Mouse (Mus musculus) liver, embryonic 16.5 days (tissue): Measurements from ENCODE around the gene Timd4. TPM values are rescaled to one million over a fixed set of nuclear protein-coding genes. Genes with fewer than 3 reads are reported as not detected.

Experiments used
- ATAC-seq: fragments of 200-750 bp; cut with Nextera tagmentation; 2 replicates; pipeline ENCODE4 v1.8.0; 2017; ENCODE audit warnings: low read depth, mild to moderate bottlenecking, moderate number of reproducible peaks, moderate library complexity
- H3K27ac ChIP-seq: fragments of 300-500 bp; sonication (generic); 2 replicates; pipeline ENCODE4 v1.5.1; 2014; ENCODE audit warnings: mild to moderate bottlenecking, low read length
- H3K27me3 ChIP-seq: fragments of 300-500 bp; sonication (generic); 2 replicates; pipeline ENCODE4 v1.6.1; 2014; ENCODE audit warnings: low read depth, low read length, mixed read lengths; ENCODE audit not compliant: control insufficient read depth, insufficient read depth
- H3K36me3 ChIP-seq: fragments of 300-500 bp; sonication (generic); 2 replicates; pipeline ENCODE4 v1.6.1; 2014; ENCODE audit warnings: mild to moderate bottlenecking; ENCODE audit not compliant: control insufficient read depth, insufficient read depth
- H3K4me1 ChIP-seq: fragments of 300-500 bp; sonication (generic); 2 replicates; pipeline ENCODE4 v1.6.1; 2014; ENCODE audit warnings: low read depth, low read length, mixed read lengths; ENCODE audit not compliant: control insufficient read depth
- H3K4me2 ChIP-seq: fragments of 300-500 bp; sonication (generic); 2 replicates; pipeline ENCODE4 v1.6.1; 2014; ENCODE audit warnings: low read depth, low read length, mixed read lengths
- H3K4me3 ChIP-seq: fragments of 300-500 bp; sonication (generic); 2 replicates; pipeline ENCODE4 v1.5.1; 2014; ENCODE audit warnings: low read depth, mild to moderate bottlenecking, low read length
- H3K9ac ChIP-seq: fragments of 300-500 bp; sonication (generic); 2 replicates; pipeline ENCODE4 v1.6.1; 2014; ENCODE audit warnings: low read depth, low read length
- H3K9me3 ChIP-seq: fragments of 300-500 bp; sonication (generic); replicated peaks from 2 replicates; pipeline ENCODE4 v1.6.1; 2016; ENCODE audit warnings: low read length; ENCODE audit not compliant: control insufficient read depth
- WGBS: fragments of 180-500 bp; shearing (Covaris S2); extraction: QIAGEN DNeasy Blood & Tissue Kit; methylation state at CpG from one replicate; pipeline ENCODE4 v1.1.7; 2014; ENCODE audit not compliant: insufficient replicate concordance; 5-methylcytosine and 5-hydroxymethylcytosine counted together
- polyA plus RNA-seq: library from polyadenylated mRNA; unstranded; fragments of >200 nt; fragmentation: Nextera tagmentation; extraction: Ambion mirVana; gene quantifications from 2 replicates; pipeline ENCODE4 v1.2.1, GENCODE M21; 2015

Timd4 gene
- polyA plus RNA-seq, 1 experiment from 2014 or later = 9.6 TPM

- H3K4me1 ChIP-seq = peaks cover 2% of the 10 kb centered on the region; the same call in 1 of the 2 replicates
- no peak overlapping the region for H3K4me2 ChIP-seq
- ATAC-seq = no peak
- H3K4me3 ChIP-seq = no peak overlapping the region
- H3K27me3 ChIP-seq = no peaks in the 10 kb centered on the region
- 43% methylated on average over 1 of the region's 1 CpGs for whole genome bisulfite sequencing
- H3K9ac ChIP-seq = no peak overlapping the region
- H3K27ac ChIP-seq = no peak overlapping the region
- no peaks in the 10 kb centered on the region for H3K9me3 ChIP-seq
- no peaks in the 10 kb centered on the region for H3K36me3 ChIP-seq
These were observed 36.1 kb downstream of the Timd4 start for GRCm38 (mm10) chr11:46846661-46847060.

GRCm38 (mm10) chr11:46847827-46848220 lies 37.2 kb downstream of the Timd4 start:
- WGBS = 36% methylated on average over 3 of the region's 3 CpGs
- H3K4me2 ChIP-seq = no peak overlapping the region
- no peak for ATAC-seq
- H3K27ac ChIP-seq = no peak overlapping the region
- H3K9me3 ChIP-seq = no peaks in the 10 kb centered on the region
- H3K4me1 ChIP-seq = peaks cover 2% of the 10 kb centered on the region; the same call in 1 of the 2 replicates
- H3K36me3 ChIP-seq = no peaks in the 10 kb centered on the region
- H3K27me3 ChIP-seq = no peaks in the 10 kb centered on the region
- H3K9ac ChIP-seq = no peak overlapping the region
- no peak overlapping the region for H3K4me3 ChIP-seq

- no peak for ATAC-seq
- no peaks in the 10 kb centered on the region for H3K9me3 ChIP-seq
- WGBS = 37% methylated on average over 8 of the region's 8 CpGs
- peaks cover 2% of the 10 kb centered on the region; the same call in 1 of the 2 replicates for H3K4me1 ChIP-seq
- no peak overlapping the region for H3K27ac ChIP-seq
- H3K27me3 ChIP-seq = no peaks in the 10 kb centered on the region
- no peak overlapping the region for H3K4me3 ChIP-seq
- H3K4me2 ChIP-seq = no peak overlapping the region
- H3K36me3 ChIP-seq = no peaks in the 10 kb centered on the region
- H3K9ac ChIP-seq = no peak overlapping the region
These were observed 37.8 kb downstream of the Timd4 start for GRCm38 (mm10) chr11:46848221-46848971.

- 60% methylated on average over 1 of the region's 1 CpGs for WGBS
- H3K27ac ChIP-seq = no peak overlapping the region
- H3K27me3 ChIP-seq = no peaks in the 10 kb centered on the region
- H3K36me3 ChIP-seq = no peaks in the 10 kb centered on the region
- H3K9ac ChIP-seq = no peak overlapping the region
- no peak for ATAC-seq
- no peak overlapping the region for H3K4me3 ChIP-seq
- H3K9me3 ChIP-seq = no peaks in the 10 kb centered on the region
- no peaks in the 10 kb centered on the region for H3K4me1 ChIP-seq
- H3K4me2 ChIP-seq = no peak overlapping the region
These were observed 54.2 kb downstream of the Timd4 start for GRCm38 (mm10) chr11:46864809-46865208.

- no peaks in the 10 kb centered on the region for H3K27me3 ChIP-seq
- H3K27ac ChIP-seq = no peak overlapping the region
- no peak overlapping the region for H3K9ac ChIP-seq
- no peaks in the 10 kb centered on the region for H3K4me1 ChIP-seq
- 59% methylated on average over 7 of the region's 7 CpGs for WGBS
- ATAC-seq = no peak
- no peaks in the 10 kb centered on the region for H3K9me3 ChIP-seq
- no peak overlapping the region for H3K4me3 ChIP-seq
- no peaks in the 10 kb centered on the region for H3K36me3 ChIP-seq
- H3K4me2 ChIP-seq = no peak overlapping the region
These were observed 58.0 kb downstream of the Timd4 start for GRCm38 (mm10) chr11:46868594-46868993.

GRCm38 (mm10) chr11:46875774-46876173 lies 65.2 kb downstream of the Timd4 start:
- WGBS = 41% methylated on average over 1 of the region's 1 CpGs
- H3K4me1 ChIP-seq = no peaks in the 10 kb centered on the region

GRCm38 (mm10) chr11:46882456-46882855 lies 71.9 kb downstream of the Timd4 start:
- H3K4me2 ChIP-seq = no peak overlapping the region
- H3K9ac ChIP-seq = no peak overlapping the region
- H3K27ac ChIP-seq = no peak overlapping the region
- no peak overlapping the region for H3K4me3 ChIP-seq
- no peaks in the 10 kb centered on the region for H3K36me3 ChIP-seq
- H3K4me1 ChIP-seq = no peaks in the 10 kb centered on the region
- no peaks in the 10 kb centered on the region for H3K9me3 ChIP-seq
- 51% methylated on average over 2 of the region's 2 CpGs for WGBS
- H3K27me3 ChIP-seq = no peaks in the 10 kb centered on the region
- no peak for ATAC-seq

More at GRCm38 (mm10) chr11:46875774-46876173, 65.2 kb downstream of the Timd4 start:
- Histone ChIP-seq H3K9me3 (no peaks in the 10 kb centered on the region), H3K4me2 (no peak overlapping the region), H3K9ac (no peak overlapping the region), H3K27ac (no peak overlapping the region), H3K36me3 (no peaks in the 10 kb centered on the region), H3K4me3 (no peak overlapping the region), H3K27me3 (no peaks in the 10 kb centered on the region)
- no peak for ATAC-seq

- ATAC-seq = no peak
- no peaks in the 10 kb centered on the region for H3K4me1 ChIP-seq
- no peaks in the 10 kb centered on the region for H3K9me3 ChIP-seq
- no peaks in the 10 kb centered on the region for H3K36me3 ChIP-seq
- 63% methylated on average over 3 of the region's 3 CpGs for WGBS
- H3K9ac ChIP-seq = no peak overlapping the region
- no peaks in the 10 kb centered on the region for H3K27me3 ChIP-seq
- no peak overlapping the region for H3K27ac ChIP-seq
- no peak overlapping the region for H3K4me3 ChIP-seq
- no peak overlapping the region for H3K4me2 ChIP-seq
These were observed 78.5 kb downstream of the Timd4 start for GRCm38 (mm10) chr11:46889093-46889492.
